Mouse (Mus musculus) large intestine, adult 2 months (tissue): ENCODE measurements at regions not wholly inside any gene's neighbourhood (a gene's known extent, or its start where the extent isn't known, plus 50 kb on each side); places are given as distances from the start of the nearest gene placed in this dataset.

Experiments used
- DNase-seq: peaks from one replicate; pipeline ENCODE4 v3.0.0-alpha.2; 2012; ENCODE audit warnings: low read depth, low spot score
- WGBS: fragments of 180-500 bp; shearing (Covaris S2); methylation state at CpG from one replicate; pipeline ENCODE4 v1.1.7; 2018; 5-methylcytosine and 5-hydroxymethylcytosine counted together

GRCm38 (mm10) chr15:60633457-60633850 is 220.1 kb downstream of the Fam84b start:
- DNase-seq = no peak
- 72% methylated on average over 3 of the region's 3 CpGs for WGBS

GRCm38 (mm10) chr15:60632789-60633456 is 220.7 kb downstream of the Fam84b start:
- WGBS = 63% methylated on average over 4 of the region's 4 CpGs
- no peak for DNase-seq

GRCm38 (mm10) chr15:60630756-60631402 is 222.7 kb downstream of the Fam84b start:
- 59% methylated on average over 7 of the region's 7 CpGs for WGBS
- DNase-seq = no peak

- no peak for DNase-seq
- WGBS = 69% methylated on average over 2 of the region's 2 CpGs
These were observed 234.8 kb downstream of the Fam84b start for GRCm38 (mm10) chr15:60618801-60619200.

GRCm38 (mm10) chr15:60617371-60617770 is 236.2 kb downstream of the Fam84b start:
- 38% methylated on average over 2 of the region's 2 CpGs for WGBS
- no peak for DNase-seq

GRCm38 (mm10) chr15:60601885-60602284 is 251.7 kb downstream of the Fam84b start:
- no peak for DNase-seq

GRCm38 (mm10) chr15:60577084-60577483 is 276.5 kb downstream of the Fam84b start:
- WGBS = 89% methylated on average over 5 of the region's 5 CpGs
- no peak for DNase-seq

GRCm38 (mm10) chr15:60566267-60566666 is 287.3 kb downstream of the Fam84b start:
- WGBS = 93% methylated on average over 3 of the region's 3 CpGs

GRCm38 (mm10) chr15:60565017-60565416 is 288.6 kb downstream of the Fam84b start:
- no peak for DNase-seq
- WGBS = 65% methylated on average over 2 of the region's 2 CpGs

More at GRCm38 (mm10) chr15:60566267-60566666, 287.3 kb downstream of the Fam84b start:
- DNase-seq = no peak

- 46% methylated on average over 1 of the region's 1 CpGs for WGBS
- DNase-seq = no peak
These were observed 292.9 kb downstream of the Fam84b start for GRCm38 (mm10) chr15:60560641-60561040.

- 78% methylated on average over 2 of the region's 2 CpGs for WGBS
- no peak for DNase-seq
These were observed 297.9 kb downstream of the Fam84b start for GRCm38 (mm10) chr15:60555691-60556090.

GRCm38 (mm10) chr15:60554587-60554986 is 299.0 kb downstream of the Fam84b start:
- no peak for DNase-seq
- WGBS = 52% methylated on average over 1 of the region's 1 CpGs

- WGBS = 84% methylated on average over 7 of the region's 7 CpGs
- DNase-seq = no peak
These were observed 305.5 kb downstream of the Fam84b start for GRCm38 (mm10) chr15:60548045-60548444.

GRCm38 (mm10) chr15:60537191-60537590 is 316.4 kb downstream of the Fam84b start:
- 76% methylated on average over 4 of the region's 4 CpGs for WGBS
- DNase-seq = no peak

GRCm38 (mm10) chr15:60534701-60535100 is 318.9 kb downstream of the Fam84b start:
- DNase-seq = no peak
- 81% methylated on average over 9 of the region's 9 CpGs for WGBS

GRCm38 (mm10) chr15:60516810-60517209 is 336.8 kb downstream of the Fam84b start:
- no peak for DNase-seq
- WGBS = 60% methylated on average over 2 of the region's 2 CpGs

GRCm38 (mm10) chr15:60476755-60477310 is 376.7 kb downstream of the Fam84b start:
- DNase-seq = no peak
- 62% methylated on average over 4 of the region's 4 CpGs for WGBS

GRCm38 (mm10) chr15:60475086-60475485 is 378.5 kb downstream of the Fam84b start:
- no peak for DNase-seq
- 76% methylated on average over 3 of the region's 3 CpGs for WGBS

- DNase-seq = no peak
- 40% methylated on average over 1 of the region's 1 CpGs for WGBS
These were observed 415.5 kb upstream of the 4933412E24Rik start for GRCm38 (mm10) chr15:60431916-60432315.

- WGBS = 15% methylated on average over 1 of the region's 1 CpGs
- no peak for DNase-seq
These were observed 402.7 kb upstream of the 4933412E24Rik start for GRCm38 (mm10) chr15:60419081-60419480.

GRCm38 (mm10) chr15:60392267-60392666 is 375.9 kb upstream of the 4933412E24Rik start:
- DNase-seq = no peak
- WGBS = 74% methylated on average over 7 of the region's 7 CpGs
